Comparison of ENCODE assay signal across 9 mouse cellular contexts in the genomic region with DNA sequence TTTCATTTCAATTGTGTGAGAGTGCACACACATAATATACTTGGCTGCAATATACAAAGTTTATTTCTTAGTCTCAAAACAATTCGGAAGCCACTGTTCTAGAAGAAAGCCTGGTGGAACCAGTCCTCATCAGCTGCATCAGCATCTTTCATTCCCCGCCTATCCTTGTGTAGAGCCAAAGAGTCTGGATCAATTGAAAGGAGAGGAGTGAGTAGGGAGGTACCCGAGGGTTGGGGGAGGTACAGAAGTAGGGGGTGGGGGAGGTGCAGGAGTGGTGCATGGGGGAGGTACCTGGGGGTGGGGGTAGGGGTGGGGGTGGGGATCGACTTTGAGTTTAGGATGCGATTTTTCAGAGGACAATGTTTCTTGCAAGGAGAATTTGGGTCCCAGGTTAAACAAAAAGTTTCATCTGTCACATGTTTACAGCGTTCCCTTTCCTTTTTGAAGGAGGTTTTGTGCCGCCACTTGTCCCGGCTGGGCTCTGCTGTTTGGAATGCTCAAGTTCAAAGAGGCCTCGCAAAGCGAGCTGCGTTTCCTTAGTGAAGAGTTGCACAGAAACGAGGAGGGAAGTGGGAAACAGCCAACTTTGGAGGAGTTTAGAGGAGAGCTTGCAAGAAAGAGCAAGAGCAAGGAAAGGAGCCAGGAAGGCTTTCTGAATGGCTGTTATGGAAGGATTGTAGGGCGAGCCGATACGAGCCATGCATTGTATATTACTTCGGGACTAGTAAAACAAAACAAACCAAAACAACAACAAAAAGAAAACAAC.
DNase-seq lines count a peak whose midpoint lies in the region; ATAC-seq and TF ChIP-seq lines count a peak whose summit lies in the region.
"Had no signal": no experiment of that assay in that cellular context is flagged by ENCODE, and none has a peak within 500 bp of the region (broad histone marks: within the 10 kb centered on the region; RNA-seq: fewer than 3 reads in every experiment).

No protein-coding gene starts in this region.

- H3K4me1 ChIP-seq in heart, embryonic 15.5 days (replicated peaks) = no peaks in the 10 kb centered on the region
- no peaks in the 10 kb centered on the region for H3K4me1 ChIP-seq in stomach, embryonic 14.5 days (ENCODE audit: control insufficient read depth, insufficient read depth, low read length)

- no peak overlapping the region for H3K27ac ChIP-seq in heart, embryonic 15.5 days
- no peak overlapping the region for H3K27ac ChIP-seq in stomach, embryonic 14.5 days (ENCODE audit: low read length)
- H3K27ac ChIP-seq: macrophage had no signal

- DNase-seq in cerebellum, adult 9-10 months = peak; percentile 4
- no peak for DNase-seq in cerebellum, postnatal 36 days
- DNase-seq in brain, embryonic 14.5 days (ENCODE audit: low read depth) = peak; percentile 86
- peak; percentile 21 for DNase-seq in left cerebral cortex, adult 11 months (ENCODE audit: low spot score)
- DNase-seq in lung, postnatal 25 days (ENCODE audit: low spot score) = peak; percentile 20
- no peak for DNase-seq in thymus, postnatal 4 days

- ATAC-seq in heart, embryonic 15.5 days (replicated peaks; ENCODE audit: insufficient number of reproducible peaks, insufficient read depth, low FRiP score, low read depth) = no peak
- no peak for ATAC-seq in stomach, embryonic 14.5 days (ENCODE audit: insufficient number of reproducible peaks, insufficient read depth, low FRiP score, low read depth)

- H3K4me2 ChIP-seq in heart, embryonic 15.5 days = peak overlapping the region; percentile 55
- H3K4me2 ChIP-seq in stomach, embryonic 14.5 days (replicated peaks; ENCODE audit: low read depth, low read length) = peak overlapping the region; percentile 31

- H3K36me3 ChIP-seq in heart, embryonic 15.5 days = no peaks in the 10 kb centered on the region
- H3K36me3 ChIP-seq in stomach, embryonic 14.5 days (ENCODE audit: control insufficient read depth, insufficient read depth, low read length) = no peaks in the 10 kb centered on the region

- no peak for TF ChIP-seq POLR2A in brain, embryonic 14.5 days (IDR thresholded peaks at IDR 0.05; ENCODE audit: borderline replicate concordance, extremely low read depth, insufficient read depth, insufficient read length, poor library complexity, severe bottlenecking)

- WGBS in heart, embryonic 15.5 days = 21% methylated on average over 16 of the region's 16 CpGs
- WGBS in stomach, embryonic 14.5 days = 21% methylated on average over 16 of the region's 16 CpGs

- H3K9me3 ChIP-seq in heart, embryonic 15.5 days (replicated peaks) = no peaks in the 10 kb centered on the region
- H3K9me3 ChIP-seq in stomach, embryonic 14.5 days (ENCODE audit: control insufficient read depth, low read depth, low read length) = no peaks in the 10 kb centered on the region

- no peaks in the 10 kb centered on the region for H3K27me3 ChIP-seq in heart, embryonic 15.5 days
- no peaks in the 10 kb centered on the region for H3K27me3 ChIP-seq in stomach, embryonic 14.5 days (ENCODE audit: control insufficient read depth, insufficient read depth, low read length)

- peak overlapping the region; percentile 31 for H3K4me3 ChIP-seq in heart, embryonic 15.5 days
- H3K4me3 ChIP-seq in stomach, embryonic 14.5 days (ENCODE audit: low read depth, low read length) = no peak overlapping the region

- TF ChIP-seq CTCF in brain, embryonic 14.5 days (IDR thresholded peaks at IDR 0.05; ENCODE audit: borderline replicate concordance, extremely low read depth, insufficient read depth, insufficient read length) = no peak

- H3K9ac ChIP-seq in heart, embryonic 15.5 days = no peak overlapping the region
- H3K9ac ChIP-seq in stomach, embryonic 14.5 days (replicated peaks; ENCODE audit: low read depth, low read length) = no peak overlapping the region

Comparison
In these comparisons a context has a peak if more than half of its experiments do, and no peak if none do; other contexts are left out.
1. DNase-seq: peak in cerebellum, adult 9-10 months (single experiment), brain, embryonic 14.5 days (single experiment), left cerebral cortex, adult 11 months (single experiment) and lung, postnatal 25 days (single experiment); none in cerebellum, postnatal 36 days (0 of 2) and thymus, postnatal 4 days (single experiment).